Comparison of ENCODE assay signal across 21 mouse cellular contexts in the genomic region with DNA sequence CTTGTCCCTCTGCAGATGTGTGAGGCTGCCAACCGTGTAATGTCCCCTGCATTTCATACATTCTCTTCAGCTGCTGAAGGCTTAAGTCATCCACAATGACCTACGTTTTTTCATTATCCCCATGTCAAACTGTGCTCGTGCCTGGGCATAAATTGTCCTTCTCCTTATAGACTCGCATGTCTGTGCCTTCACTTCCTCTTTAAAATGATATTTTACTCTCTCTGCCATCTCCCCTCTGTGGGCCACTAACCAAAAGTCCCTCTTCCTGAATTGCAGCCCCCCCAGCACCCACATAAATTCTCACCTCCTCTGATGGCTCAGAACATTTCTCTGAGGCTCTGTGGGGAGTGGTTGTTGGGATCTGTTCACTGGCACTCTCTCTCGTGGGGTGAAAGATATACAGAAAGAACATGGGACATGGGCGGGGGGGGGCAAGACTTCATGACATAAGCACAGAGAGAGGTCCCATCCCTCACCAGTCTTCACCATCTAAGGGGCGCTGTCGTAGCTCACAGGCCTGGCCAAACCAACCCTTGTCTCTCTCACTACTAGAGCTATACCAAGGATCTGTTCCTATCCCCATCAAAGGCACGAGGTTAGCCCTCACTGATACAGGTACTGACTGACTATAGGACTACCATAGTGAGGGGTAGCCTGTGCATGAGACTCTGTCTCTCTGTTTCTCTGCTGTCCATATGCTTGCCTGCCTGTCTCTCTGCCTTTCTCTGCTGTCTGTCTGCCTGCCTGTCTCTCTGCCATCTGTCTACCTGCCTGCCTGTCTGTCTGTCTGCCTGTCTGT. TPM values are rescaled to one million over a fixed set of nuclear protein-coding genes. Genes with fewer than 3 reads are reported as not detected.
DNase-seq lines count a peak whose midpoint lies in the region; ATAC-seq and TF ChIP-seq lines count a peak whose summit lies in the region.
"Had no signal": no experiment of that assay in that cellular context is flagged by ENCODE, and none has a peak within 500 bp of the region (broad histone marks: within the 10 kb centered on the region; RNA-seq: fewer than 3 reads in every experiment).

No protein-coding gene starts in this region.

- H3K27ac ChIP-seq in forebrain, embryonic 10.5 days, result peak overlapping the region; percentile 79
- no peak overlapping the region for H3K27ac ChIP-seq in forebrain, postnatal 0 days (ENCODE audit: low read depth, low read length)
- H3K27ac ChIP-seq in hindbrain, embryonic 12.5 days, result peak overlapping the region; percentile 79
- peak overlapping the region; percentile 44; the same call in 1 of the 2 replicates for H3K27ac ChIP-seq in midbrain, embryonic 11.5 days (ENCODE audit: low read depth, low read length)
- H3K27ac ChIP-seq in neural tube, embryonic 14.5 days (ENCODE audit: low read depth, low read length), result peak overlapping the region; percentile 48; the same call in 1 of the 2 replicates
- H3K27ac ChIP-seq: embryonic facial prominence, embryonic 12.5 days; intestine, embryonic 15.5 days; kidney, embryonic 15.5 days had no signal

- ATAC-seq in forebrain, postnatal 0 days, result no peak
- 0 out of 2 replicates have a peak, but pooled peaks have one; percentile 23 for ATAC-seq in hindbrain, embryonic 12.5 days (ENCODE audit: low FRiP score)
- ATAC-seq in midbrain, embryonic 11.5 days (ENCODE audit: low FRiP score), result no peak
- ATAC-seq in neural tube, embryonic 14.5 days (ENCODE audit: low read depth), result 0 out of 2 replicates have a peak, but pooled peaks have one; percentile 25

- H3K27me3 ChIP-seq in forebrain, embryonic 10.5 days (ENCODE audit: poor library complexity, severe bottlenecking), result peaks cover 11% of the 10 kb centered on the region; the same call in 1 of the 2 replicates
- H3K27me3 ChIP-seq in forebrain, postnatal 0 days (ENCODE audit: insufficient read depth, low read length), result no peaks in the 10 kb centered on the region
- 0 out of 2 replicates have a peak, but pooled peaks cover 4% of the 10 kb centered on the region for H3K27me3 ChIP-seq in hindbrain, embryonic 12.5 days
- H3K27me3 ChIP-seq in midbrain, embryonic 11.5 days (ENCODE audit: control insufficient read depth, insufficient read depth, low read length), result no peaks in the 10 kb centered on the region
- H3K27me3 ChIP-seq in neural tube, embryonic 14.5 days (ENCODE audit: control insufficient read depth, insufficient read depth, low read length), result no peaks in the 10 kb centered on the region
- H3K27me3 ChIP-seq: intestine, embryonic 15.5 days had no signal

- H3K4me2 ChIP-seq in forebrain, postnatal 0 days (ENCODE audit: low read depth), result no peak overlapping the region
- H3K4me2 ChIP-seq in hindbrain, embryonic 12.5 days (replicated peaks), result no peak overlapping the region
- no peak overlapping the region for H3K4me2 ChIP-seq in midbrain, embryonic 11.5 days
- no peak overlapping the region for H3K4me2 ChIP-seq in neural tube, embryonic 14.5 days (ENCODE audit: low read depth, low read length)
- H3K4me2 ChIP-seq: embryonic facial prominence, embryonic 12.5 days; intestine, embryonic 15.5 days; kidney, embryonic 15.5 days; liver, embryonic 11.5 days; lung, embryonic 14.5 days had no signal

- no peak for DNase-seq in forebrain, embryonic 10.5 days (ENCODE audit: extremely low spot score, low spot score)
- no peak for DNase-seq in forebrain, postnatal 0 days
- DNase-seq in midbrain, embryonic 11.5 days (ENCODE audit: low spot score, missing footprints), result no peak
- no peak for DNase-seq in cerebellum, adult 9-11 months
- DNase-seq in gastrocnemius, postnatal 25 days, result no peak
- DNase-seq in lung, postnatal 25 days (ENCODE audit: low spot score), result no peak
- DNase-seq: adrenal gland, postnatal 14 days; cerebellum, adult 9-10 months; gastrocnemius, adult 2 months; heart, postnatal 10 days; lung, embryonic 14.5 days; right cerebral cortex, adult 18-20 months; thymus, postnatal 4 days had no signal

- no peak overlapping the region for H3K4me3 ChIP-seq in forebrain, embryonic 10.5 days
- no peak overlapping the region for H3K4me3 ChIP-seq in forebrain, postnatal 0 days (ENCODE audit: low read depth, low read length)
- no peak overlapping the region for H3K4me3 ChIP-seq in hindbrain, embryonic 12.5 days
- H3K4me3 ChIP-seq in midbrain, embryonic 11.5 days (ENCODE audit: low read depth, low read length), result no peak overlapping the region
- H3K4me3 ChIP-seq in neural tube, embryonic 14.5 days (ENCODE audit: low read depth, low read length), result no peak overlapping the region
- H3K4me3 ChIP-seq: embryonic facial prominence, embryonic 12.5 days; gastrocnemius, adult 2 months; intestine, embryonic 15.5 days; kidney, embryonic 15.5 days had no signal

- no peak overlapping the region for H3K9ac ChIP-seq in forebrain, postnatal 0 days
- no peak overlapping the region; the same call in 1 of the 2 replicates for H3K9ac ChIP-seq in hindbrain, embryonic 12.5 days
- H3K9ac ChIP-seq in midbrain, embryonic 11.5 days (ENCODE audit: low read length), result no peak overlapping the region
- H3K9ac ChIP-seq in neural tube, embryonic 14.5 days (replicated peaks; ENCODE audit: low read depth, low read length), result no peak overlapping the region
- H3K9ac ChIP-seq: embryonic facial prominence, embryonic 12.5 days; intestine, embryonic 15.5 days; kidney, embryonic 15.5 days; lung, embryonic 14.5 days had no signal

- TF ChIP-seq CTCF in forebrain, postnatal 0 days (IDR thresholded peaks at IDR 0.05; ENCODE audit: low read depth), result no peak

- H3K9me3 ChIP-seq in forebrain, embryonic 10.5 days, result peaks cover 11% of the 10 kb centered on the region
- H3K9me3 ChIP-seq in forebrain, postnatal 0 days (ENCODE audit: low read length), result peaks cover 5% of the 10 kb centered on the region; the same call in 1 of the 2 replicates
- 0 out of 2 replicates have a peak, but pooled peaks cover 3% of the 10 kb centered on the region for H3K9me3 ChIP-seq in hindbrain, embryonic 12.5 days (replicated peaks)
- H3K9me3 ChIP-seq in midbrain, embryonic 11.5 days (ENCODE audit: control insufficient read depth, low read length), result peaks cover 5% of the 10 kb centered on the region
- H3K9me3 ChIP-seq in neural tube, embryonic 14.5 days (ENCODE audit: control insufficient read depth, low read length), result no peaks in the 10 kb centered on the region
- H3K9me3 ChIP-seq: embryonic facial prominence, embryonic 12.5 days; intestine, embryonic 15.5 days; kidney, embryonic 15.5 days had no signal

- peaks cover 54% of the 10 kb centered on the region for H3K4me1 ChIP-seq in forebrain, embryonic 10.5 days
- peaks cover 13% of the 10 kb centered on the region; the same call in 1 of the 2 replicates for H3K4me1 ChIP-seq in forebrain, postnatal 0 days (ENCODE audit: insufficient read depth)
- peaks cover 39% of the 10 kb centered on the region for H3K4me1 ChIP-seq in hindbrain, embryonic 12.5 days
- H3K4me1 ChIP-seq in midbrain, embryonic 11.5 days (ENCODE audit: control insufficient read depth, insufficient read depth, low read length), result peaks cover 30% of the 10 kb centered on the region
- H3K4me1 ChIP-seq in neural tube, embryonic 14.5 days (ENCODE audit: control insufficient read depth, insufficient read depth, low read length), result peaks cover 21% of the 10 kb centered on the region

- 82% methylated on average over 9 of the region's 9 CpGs for WGBS in forebrain, embryonic 10.5 days
- 63% methylated on average over 9 of the region's 9 CpGs for WGBS in forebrain, postnatal 0 days
- WGBS in hindbrain, embryonic 12.5 days, result 52% methylated on average over 9 of the region's 9 CpGs
- WGBS in midbrain, embryonic 11.5 days, result 65% methylated on average over 9 of the region's 9 CpGs
- 43% methylated on average over 9 of the region's 9 CpGs for WGBS in neural tube, embryonic 14.5 days

- H3K36me3 ChIP-seq in forebrain, embryonic 10.5 days (replicated peaks), result peaks cover 56% of the 10 kb centered on the region
- no peaks in the 10 kb centered on the region for H3K36me3 ChIP-seq in forebrain, postnatal 0 days (ENCODE audit: insufficient read depth)
- H3K36me3 ChIP-seq in hindbrain, embryonic 12.5 days, result 0 out of 2 replicates have a peak, but pooled peaks cover 5% of the 10 kb centered on the region
- H3K36me3 ChIP-seq in midbrain, embryonic 11.5 days (ENCODE audit: control insufficient read depth, insufficient read depth, low read length), result peaks cover 4% of the 10 kb centered on the region; the same call in 1 of the 2 replicates
- H3K36me3 ChIP-seq in neural tube, embryonic 14.5 days (ENCODE audit: control insufficient read depth, insufficient read depth, low read length), result no peaks in the 10 kb centered on the region
- H3K36me3 ChIP-seq: embryonic facial prominence, embryonic 12.5 days; intestine, embryonic 15.5 days; kidney, embryonic 15.5 days had no signal

RNA-seq across cellular contexts. Expression of gene Nnmt, which starts 56.5 kb away (rescaled TPM):
- polyA plus RNA-seq in forebrain, embryonic 10.5 days (2016; fragmentation: Nextera tagmentation; extraction: Ambion mirVana), result 0.73 and 1.2 TPM in 2 replicates
- total RNA-seq in forebrain, postnatal 0 days (2014; rRNA removed), result 3.1 and 4.6 TPM in 2 replicates
- 5.5 and 5.7 TPM in 2 replicates for polyA plus RNA-seq in forebrain, postnatal 0 days (2015; fragmentation: Nextera tagmentation; extraction: Ambion mirVana)
- polyA plus RNA-seq in hindbrain, embryonic 12.5 days (2016; fragmentation: Nextera tagmentation; extraction: Ambion mirVana), result 0.98 and 1.2 TPM in 2 replicates
- polyA plus RNA-seq in midbrain, embryonic 11.5 days (2014; fragmentation: Nextera tagmentation; extraction: Ambion mirVana), result 0.94 and 1.2 TPM in 2 replicates
- polyA plus RNA-seq in neural tube, embryonic 14.5 days (2014; fragmentation: Nextera tagmentation; extraction: Ambion mirVana), result 0.44 TPM in 1 of 2 replicates, not detected in the other
- 1 to 10 TPM; 2.7 to 9.5 TPM for total RNA-seq in gastrocnemius, postnatal 25 days (2021)
- total RNA-seq: megakaryocyte-erythroid progenitor cell, adult 5-6 weeks; neutrophil, adult 5-6 weeks had no signal

Comparison
In these comparisons a context has a peak if more than half of its experiments do, and no peak if none do; other contexts are left out.
1. ATAC-seq: peak in hindbrain, embryonic 12.5 days (single experiment) and neural tube, embryonic 14.5 days (single experiment); none in forebrain, postnatal 0 days (single experiment) and midbrain, embryonic 11.5 days (single experiment).